Mouse (Mus musculus): ENCODE measurements around the gene Rnf220. TPM values are rescaled to one million over a fixed set of nuclear protein-coding genes. Genes with fewer than 3 reads are reported as not detected.
A peak's percentile ranks its signal among the peaks of the same experiment; 100 is the strongest.

The Rnf220 gene
- total RNA-seq, 2 experiments from 2014 or later: 129 to 148 TPM

DNA sequence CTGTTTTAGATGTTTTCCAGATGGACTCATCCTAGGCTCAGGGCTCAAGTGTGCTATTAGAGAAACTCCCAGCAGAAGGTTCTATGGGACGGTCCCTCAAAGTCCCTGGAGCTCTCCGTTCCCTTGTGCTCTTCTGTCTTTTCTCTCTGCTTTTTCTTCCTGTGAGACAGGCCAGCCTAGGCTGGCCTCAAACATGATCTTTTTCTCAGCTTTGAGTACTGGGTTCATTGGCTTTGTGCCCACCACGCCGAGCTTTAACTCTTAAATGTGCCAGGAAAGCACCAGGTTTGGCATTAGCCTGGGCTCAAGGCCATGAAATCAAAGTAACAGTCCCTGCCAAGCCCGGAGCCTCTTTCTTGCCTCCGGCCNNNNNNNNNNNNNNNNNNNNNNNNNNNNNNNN lies 256.0 kb downstream of the Rnf220 start:
- peak in 1 of 2 experiments; percentile 37 for DNase-seq (ENCODE audit: low spot score in 2 of 2)

DNA sequence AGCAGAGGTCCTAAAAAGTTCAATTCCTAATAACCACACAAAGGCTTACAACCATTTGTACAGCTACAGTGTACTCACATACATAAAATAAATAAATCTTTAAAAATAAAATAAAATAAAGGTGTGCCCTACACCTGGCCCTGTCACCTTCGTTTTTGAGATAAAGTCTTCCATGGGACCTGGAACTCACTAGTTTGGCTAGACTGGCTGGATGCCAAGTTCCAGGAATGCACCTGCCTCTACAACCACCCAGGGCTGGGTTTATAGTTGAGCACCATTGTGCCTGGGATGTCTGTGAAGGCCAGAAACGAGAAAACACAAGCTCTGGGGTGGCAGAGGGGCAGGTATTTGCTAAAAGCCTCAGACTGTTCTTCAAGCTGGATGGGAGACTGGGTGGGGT lies 257.7 kb downstream of the Rnf220 start:
- no peak for DNase-seq (ENCODE audit: low spot score in 2 of 2)

DNA sequence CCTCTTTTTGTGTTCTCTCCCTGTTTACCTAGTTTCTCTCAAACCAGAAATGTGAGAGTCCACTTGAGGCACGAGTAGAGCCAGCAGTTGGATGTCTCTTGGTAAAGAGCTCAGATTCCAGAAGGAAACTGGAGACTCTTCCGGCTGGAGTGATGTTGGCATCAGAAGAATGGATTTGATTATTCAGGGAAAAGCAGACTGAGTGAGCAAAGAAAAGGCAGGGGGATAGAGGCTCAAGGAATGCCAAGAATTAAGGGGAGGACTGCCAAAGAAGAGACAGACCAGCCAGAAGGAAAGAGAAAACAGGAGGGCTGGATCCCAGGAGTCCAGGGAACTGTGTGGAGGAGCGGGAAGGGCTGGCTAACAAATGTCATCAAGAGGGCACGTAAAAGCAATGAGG lies 261.0 kb downstream of the Rnf220 start:
- no peak for DNase-seq (ENCODE audit: low spot score in 2 of 2)

GRCm38 (mm10) chr4:117234166-117234741 lies 262.6 kb downstream of the Rnf220 start:
- no peak for DNase-seq (ENCODE audit: low spot score in 2 of 2)

DNA sequence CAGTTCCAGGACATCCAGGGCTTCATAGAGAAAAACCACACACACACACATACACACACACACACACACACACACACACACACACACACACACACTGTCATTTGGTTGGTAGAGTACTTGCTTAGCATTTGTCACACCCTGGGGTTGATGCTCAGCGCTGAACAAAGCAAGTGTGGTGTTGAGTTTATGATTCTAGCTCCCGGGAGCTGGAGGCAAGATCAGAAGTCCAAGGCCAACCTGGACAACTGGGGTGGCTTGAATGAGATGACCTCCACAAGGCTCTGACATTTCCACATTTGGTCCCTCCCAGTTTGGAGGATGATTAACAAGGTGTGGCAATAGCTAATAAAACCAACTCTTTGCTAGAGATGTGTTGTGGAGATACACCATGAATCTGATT lies 265.6 kb downstream of the Rnf220 start:
- no peak for DNase-seq (ENCODE audit: low spot score in 2 of 2)

- DNase-seq (ENCODE audit: low spot score in 2 of 2): no peak
Observed at GRCm38 (mm10) chr4:117230331-117230730, 266.5 kb downstream of the Rnf220 start.

DNA sequence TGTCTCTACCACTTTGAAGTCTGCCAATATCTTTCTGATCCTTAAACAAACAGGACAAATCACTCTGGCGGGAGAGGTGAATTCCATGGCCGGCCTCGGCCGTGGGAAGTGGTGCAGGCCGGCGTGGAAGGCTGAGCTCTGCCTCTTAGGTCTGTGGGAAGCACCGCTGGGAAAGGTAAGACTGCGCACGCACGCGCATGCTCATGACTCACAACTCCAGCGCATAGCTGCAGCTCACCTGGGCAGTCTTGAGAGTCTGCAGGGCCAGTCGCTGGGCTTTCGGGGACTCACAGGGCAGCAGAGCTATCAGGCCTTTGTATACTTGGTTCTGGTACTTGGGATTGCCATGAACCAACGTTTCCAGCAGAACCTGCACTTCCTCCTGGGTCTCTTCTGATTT lies 267.3 kb downstream of the Rnf220 start:
- DNase-seq (ENCODE audit: low spot score in 2 of 2): no peak

DNA sequence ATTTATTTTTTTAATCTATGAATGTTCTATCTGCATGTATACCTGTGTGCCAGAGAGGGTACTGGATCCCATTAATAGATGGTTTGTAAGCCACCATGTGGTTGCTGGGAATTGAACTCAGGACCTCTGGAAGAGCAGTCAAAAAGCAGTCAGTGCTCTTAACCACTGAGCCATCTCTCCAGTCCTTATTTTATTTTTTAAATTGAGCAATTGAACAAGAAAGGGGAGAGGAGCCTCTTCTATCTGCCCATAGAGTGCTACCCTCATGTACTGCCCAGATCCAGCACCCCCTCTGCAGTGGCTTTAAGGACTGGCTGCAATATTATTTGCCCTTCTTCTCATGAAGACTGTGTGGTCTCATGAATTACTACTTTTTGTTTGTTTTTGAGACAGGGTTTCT lies 271.6 kb downstream of the Rnf220 start:
- no peak for DNase-seq (ENCODE audit: low spot score in 2 of 2)

- no peak for DNase-seq (ENCODE audit: low spot score in 2 of 2)
Observed at GRCm38 (mm10) chr4:117224122-117224521, 272.7 kb downstream of the Rnf220 start.

- DNase-seq (ENCODE audit: low spot score in 2 of 2): no peak
Observed at GRCm38 (mm10) chr4:117223001-117223400, 273.9 kb downstream of the Rnf220 start.

DNA sequence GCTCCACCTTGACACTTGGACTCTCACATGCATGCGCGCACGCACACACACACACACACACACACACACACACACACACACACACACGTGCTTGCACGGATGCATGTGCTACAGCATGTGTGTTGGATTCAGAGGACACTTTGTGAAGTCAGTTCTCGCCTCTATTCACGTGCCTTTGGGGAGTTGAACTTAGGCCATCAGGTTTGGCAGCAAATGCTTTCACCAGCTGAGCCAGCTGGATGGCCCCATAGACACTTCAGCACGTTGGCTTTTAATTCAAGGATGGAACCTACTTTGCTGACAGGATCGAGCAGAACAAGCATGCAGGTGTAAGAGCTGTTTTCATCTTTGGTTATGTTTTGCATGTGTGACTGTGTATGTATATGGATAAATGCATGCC lies 275.0 kb downstream of the Rnf220 start:
- no peak for DNase-seq (ENCODE audit: low spot score in 2 of 2)

Other genes starting within 250 kb of the Rnf220 start
- gene Tmem53, start 245.1 kb downstream of the Rnf220 start, total RNA-seq (2021): 1 to 10 TPM; 5.0 to 6.2 TPM
- gene Armh1, start 244.9 kb downstream of the Rnf220 start, total RNA-seq (2021): 1 to 10 TPM; 2.3 to 3.7 TPM
- 100 to 1,000 TPM; 217 to 237 TPM for gene Eri3, start 53.3 kb upstream of the Rnf220 start, total RNA-seq (2021)
- 10 to 100 TPM; 39.8 to 43.0 TPM for gene Dmap1, start 185.2 kb upstream of the Rnf220 start, total RNA-seq (2021)
- gene Gm12845, start 227.4 kb upstream of the Rnf220 start, total RNA-seq (2021): not detected

Data from layer of hippocampus, postnatal 10 days (tissue).